ENCODE assay signal across 30 mouse cellular contexts in the genomic region with DNA sequence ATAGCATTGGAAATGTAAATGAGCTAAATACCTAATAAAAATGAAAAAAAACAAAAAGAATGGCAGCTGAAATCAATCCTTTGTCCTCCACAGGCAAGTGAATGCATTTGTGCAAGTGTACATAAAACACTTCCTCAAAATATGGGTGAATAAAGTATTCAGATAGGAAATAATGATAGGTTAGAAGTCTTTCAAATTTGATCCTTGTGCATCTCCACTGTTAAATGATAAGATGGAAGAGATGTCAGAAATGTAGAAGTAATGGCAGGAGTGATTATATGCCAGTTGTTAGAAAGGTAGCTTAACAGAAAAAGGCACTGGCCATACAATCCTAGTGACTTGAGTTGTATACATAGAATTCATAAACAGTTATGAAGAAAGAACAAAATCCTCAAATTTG.
"Had no signal": no experiment of that assay in that cellular context is flagged by ENCODE, and none has a peak within 500 bp of the region (broad histone marks: within the 10 kb centered on the region; RNA-seq: fewer than 3 reads in every experiment).

No protein-coding gene starts in this region.

- H3K27me3 ChIP-seq: heart, embryonic 12.5 days; heart, embryonic 13.5 days; heart, embryonic 15.5 days; hindbrain, embryonic 12.5 days; hindbrain, embryonic 13.5 days; hindbrain, embryonic 15.5 days; intestine, embryonic 15.5 days; kidney, embryonic 15.5 days had no signal

- H3K9ac ChIP-seq: heart, embryonic 12.5 days; heart, embryonic 13.5 days; heart, embryonic 15.5 days; hindbrain, embryonic 12.5 days; hindbrain, embryonic 13.5 days; hindbrain, embryonic 14.5 days; hindbrain, embryonic 15.5 days; intestine, embryonic 15.5 days; kidney, embryonic 15.5 days had no signal

- H3K36me3 ChIP-seq: heart, embryonic 12.5 days; heart, embryonic 13.5 days; heart, embryonic 15.5 days; hindbrain, embryonic 10.5 days; hindbrain, embryonic 12.5 days; hindbrain, embryonic 13.5 days; hindbrain, embryonic 15.5 days; intestine, embryonic 15.5 days; kidney, embryonic 15.5 days had no signal

- DNase-seq: heart, postnatal 10 days; heart, postnatal 14 days; heart, postnatal 36 days; heart, postnatal 4 days; kidney, adult 11 months; kidney, adult 18-20 months; kidney, adult 2 months; kidney, adult 8-10 months; kidney, adult 9 months; kidney, postnatal 10 days; kidney, postnatal 14 days; kidney, postnatal 25 days; kidney, postnatal 36 days; kidney, postnatal 4 days; layer of hippocampus, adult 9-11 months; layer of hippocampus, postnatal 36 days had no signal

- H3K27ac ChIP-seq: heart, embryonic 13.5 days; heart, embryonic 15.5 days; hindbrain, embryonic 10.5 days; hindbrain, embryonic 12.5 days; hindbrain, embryonic 13.5 days; hindbrain, embryonic 14.5 days; hindbrain, embryonic 15.5 days; hindbrain, postnatal 0 days; intestine, embryonic 15.5 days; kidney, embryonic 15.5 days; kidney, postnatal 0 days; layer of hippocampus, adult 2 months; left cerebral cortex, adult 2 months had no signal

- H3K9me3 ChIP-seq: heart, embryonic 12.5 days; heart, embryonic 13.5 days; heart, embryonic 15.5 days; hindbrain, embryonic 10.5 days; hindbrain, embryonic 12.5 days; hindbrain, embryonic 13.5 days; hindbrain, embryonic 15.5 days; intestine, embryonic 15.5 days; kidney, embryonic 15.5 days had no signal

- H3K4me3 ChIP-seq: heart, embryonic 12.5 days; heart, embryonic 13.5 days; heart, embryonic 15.5 days; hindbrain, embryonic 10.5 days; hindbrain, embryonic 12.5 days; hindbrain, embryonic 13.5 days; hindbrain, embryonic 15.5 days; intestine, embryonic 15.5 days; kidney, embryonic 15.5 days; layer of hippocampus, adult 2 months; left cerebral cortex, adult 2 months had no signal

- H3K4me1 ChIP-seq: heart, embryonic 12.5 days; heart, embryonic 13.5 days; heart, embryonic 15.5 days; hindbrain, embryonic 10.5 days; hindbrain, embryonic 12.5 days; hindbrain, embryonic 13.5 days; hindbrain, embryonic 15.5 days; intestine, embryonic 15.5 days; kidney, embryonic 15.5 days had no signal
